Mouse (Mus musculus): Measurements from ENCODE around the gene Ccdc8.

The Ccdc8 gene

DNA sequence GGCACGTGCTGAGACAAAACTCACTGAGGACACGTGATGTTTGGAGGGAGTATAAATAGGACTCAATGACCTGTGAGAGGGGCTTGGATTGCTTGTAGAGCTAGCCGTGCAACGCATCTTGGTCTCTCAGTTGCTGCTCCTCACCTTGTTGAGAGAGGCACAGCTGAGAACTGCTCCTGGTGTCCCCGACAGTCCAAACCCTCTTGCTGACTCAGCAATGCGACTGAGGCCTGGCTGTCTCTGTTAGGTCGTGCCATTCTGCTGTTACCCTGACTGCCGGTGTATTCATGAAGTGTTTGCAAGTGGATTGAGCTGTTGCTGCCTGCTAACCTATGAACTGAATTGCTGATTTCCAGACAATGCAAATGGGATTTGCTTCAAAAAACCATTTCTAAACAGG, 16.2 kb upstream of the Ccdc8 start:
- DNase-seq (ENCODE audit: low spot score) = no peak

DNA sequence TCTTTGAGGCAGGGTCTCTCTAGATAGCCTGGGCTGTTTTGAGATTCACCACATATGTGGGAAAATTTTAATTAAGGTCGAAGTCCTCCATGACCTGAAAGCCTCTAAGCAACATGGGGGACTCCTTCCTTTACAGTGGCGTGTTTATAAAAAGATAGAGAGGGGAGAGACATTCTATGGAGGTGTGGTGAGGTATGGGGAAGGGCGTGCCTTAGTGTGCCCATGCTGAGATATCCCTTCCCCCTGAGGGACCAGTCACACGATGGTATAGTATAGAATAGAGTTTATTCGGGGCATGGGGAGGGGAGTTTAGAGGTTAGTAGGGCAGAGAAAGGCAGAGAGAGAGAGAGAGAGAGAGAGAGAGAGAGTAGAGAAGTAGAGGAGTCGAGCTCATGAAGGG, 14.3 kb upstream of the Ccdc8 start:
- DNase-seq (ENCODE audit: low spot score) = no peak

GRCm38 (mm10) chr7:16978593-16978992, 13.9 kb upstream of the Ccdc8 start:
- no peak for DNase-seq (ENCODE audit: low spot score)

- DNase-seq (ENCODE audit: low spot score) = no peak
Observed at GRCm38 (mm10) chr7:16980348-16980747, 12.2 kb upstream of the Ccdc8 start.

DNA sequence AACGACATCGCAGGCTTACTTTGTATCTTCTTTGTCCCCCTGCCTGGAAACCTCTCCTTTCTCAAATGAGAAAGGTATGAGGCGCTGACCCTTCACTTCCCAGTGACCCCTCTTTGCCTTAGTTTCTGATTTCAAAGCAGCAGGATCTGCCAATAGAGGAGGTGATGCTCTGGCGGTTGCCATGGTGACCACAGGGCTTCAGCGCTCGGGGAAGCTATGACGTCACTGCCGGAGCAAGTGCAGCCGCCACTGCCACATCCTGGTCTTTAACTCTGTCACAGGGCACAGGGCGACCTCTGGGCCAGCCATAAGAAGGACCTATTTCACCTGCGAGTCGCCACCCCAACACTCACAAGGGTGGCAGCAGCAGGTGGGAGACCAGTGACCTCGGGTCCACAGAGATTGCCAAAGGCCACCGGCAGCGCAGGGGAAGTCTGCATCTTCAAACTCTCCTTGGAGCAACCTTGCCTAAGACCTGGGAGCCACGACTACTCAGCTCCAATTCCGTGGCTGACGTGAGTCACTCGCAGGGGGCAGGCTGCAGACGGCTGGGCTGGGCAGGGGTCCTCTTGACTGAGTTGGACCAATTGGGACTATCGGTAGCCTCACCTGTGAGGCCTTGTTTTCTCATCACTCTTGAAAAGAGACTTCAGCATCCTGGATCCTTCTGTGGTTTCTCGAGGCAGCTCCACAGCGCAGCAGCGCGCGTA, 9.5 kb upstream of the Ccdc8 start, which contains the start of gene Gm42372:
Gene Gm42372, plus strand, starts transcription at position 228 of the 710 bp plus-strand sequence.
- no peak for DNase-seq (ENCODE audit: low spot score)

DNA sequence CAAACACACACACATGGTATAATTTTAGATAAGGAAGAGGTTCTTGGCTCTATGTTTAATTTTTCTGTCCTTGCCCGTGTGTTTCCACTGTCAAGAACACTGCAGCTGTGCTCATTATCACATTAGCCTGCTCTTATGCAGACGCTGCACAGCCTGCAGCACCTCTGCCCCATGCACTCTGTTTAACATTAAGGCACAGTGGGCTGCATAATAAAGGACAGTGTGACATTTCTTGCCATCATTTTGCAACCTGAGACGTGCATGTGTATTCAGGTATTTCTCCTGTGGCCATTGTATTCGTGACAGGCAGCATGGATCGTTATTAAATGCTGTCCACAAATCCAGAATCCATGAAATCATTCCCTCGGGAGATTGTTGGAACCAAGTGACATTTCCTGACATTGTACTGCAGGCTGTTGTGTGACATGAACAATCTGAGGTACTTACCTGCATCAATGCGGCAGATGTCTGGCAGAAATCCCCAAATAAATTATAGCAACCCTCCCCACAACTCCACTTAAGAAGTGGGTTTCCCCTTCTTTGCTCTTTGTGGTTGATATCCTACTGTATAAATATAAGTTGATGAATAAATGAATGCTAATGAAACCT, 4.9 kb upstream of the Ccdc8 start:
- no peak for DNase-seq (ENCODE audit: low spot score)

GRCm38 (mm10) chr7:16988405-16988804, 4.1 kb upstream of the Ccdc8 start:
- peak; percentile 67 for DNase-seq (ENCODE audit: low spot score)

GRCm38 (mm10) chr7:16990006-16990744, 2.3 kb upstream of the Ccdc8 start:
- no peak for DNase-seq (ENCODE audit: low spot score)

DNA sequence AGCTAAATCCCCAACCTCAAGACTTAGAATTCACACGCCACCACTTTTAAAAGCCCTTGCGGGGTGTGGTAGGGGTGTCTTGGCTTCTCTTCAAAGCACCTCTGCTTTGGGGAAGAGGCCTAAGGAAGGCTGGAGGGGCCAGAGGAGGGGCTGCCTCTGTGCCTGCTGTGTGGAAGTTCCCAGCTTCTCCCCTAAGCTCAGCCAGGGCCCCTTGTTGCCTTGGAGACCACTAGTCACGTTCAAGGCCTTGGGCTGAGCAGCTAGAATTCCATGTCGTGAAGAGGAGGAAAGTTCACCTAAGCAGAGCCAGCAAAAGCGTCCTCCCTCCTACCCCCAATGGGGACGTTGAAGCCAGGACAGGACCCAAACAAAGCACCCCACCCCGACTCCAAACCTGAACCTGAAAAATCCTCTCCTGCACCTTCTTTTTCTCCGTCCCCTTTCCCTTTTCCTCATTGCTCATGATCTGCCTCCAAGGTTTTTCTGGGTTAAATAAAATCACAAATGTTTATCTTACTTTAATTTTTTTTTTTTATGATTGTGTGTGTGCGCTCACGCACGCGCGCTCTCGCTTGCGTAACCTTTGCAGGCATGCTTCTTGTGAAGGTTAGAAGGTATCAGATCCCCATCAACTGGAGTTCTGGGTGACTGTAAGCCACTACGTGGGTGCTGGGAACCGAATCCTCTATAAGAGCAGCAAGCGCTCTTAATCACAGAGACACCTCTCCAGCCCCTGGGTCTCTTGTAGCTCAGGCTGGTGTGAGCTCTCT, 642 bp upstream of the Ccdc8 start:
- peak; percentile 49 for DNase-seq (ENCODE audit: low spot score)

GRCm38 (mm10) chr7:16993651-16994399, 1.3 kb downstream of the Ccdc8 start:
- DNase-seq (ENCODE audit: low spot score) = peak; percentile 85

DNA sequence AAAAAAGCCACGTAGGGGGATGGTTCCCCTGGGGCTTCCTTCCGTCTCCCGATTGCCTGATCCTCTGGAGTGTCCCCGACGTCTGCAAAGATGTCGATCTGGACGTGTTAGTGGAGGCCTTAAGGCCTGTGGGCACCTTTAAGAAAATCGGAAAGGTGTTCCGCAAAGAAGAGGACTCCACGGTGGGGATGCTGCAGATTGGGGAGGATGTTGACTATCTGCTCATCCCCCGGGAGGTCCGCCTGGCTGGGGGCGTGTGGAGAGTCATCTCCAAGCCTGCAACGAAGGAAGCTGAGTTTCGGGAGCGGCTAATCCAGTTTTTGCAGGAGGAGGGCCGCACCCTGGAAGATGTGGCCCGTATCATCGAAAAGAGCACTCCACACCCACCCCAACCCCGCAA, 1.9 kb downstream of the Ccdc8 start:
- no peak for DNase-seq (ENCODE audit: low spot score)

DNA sequence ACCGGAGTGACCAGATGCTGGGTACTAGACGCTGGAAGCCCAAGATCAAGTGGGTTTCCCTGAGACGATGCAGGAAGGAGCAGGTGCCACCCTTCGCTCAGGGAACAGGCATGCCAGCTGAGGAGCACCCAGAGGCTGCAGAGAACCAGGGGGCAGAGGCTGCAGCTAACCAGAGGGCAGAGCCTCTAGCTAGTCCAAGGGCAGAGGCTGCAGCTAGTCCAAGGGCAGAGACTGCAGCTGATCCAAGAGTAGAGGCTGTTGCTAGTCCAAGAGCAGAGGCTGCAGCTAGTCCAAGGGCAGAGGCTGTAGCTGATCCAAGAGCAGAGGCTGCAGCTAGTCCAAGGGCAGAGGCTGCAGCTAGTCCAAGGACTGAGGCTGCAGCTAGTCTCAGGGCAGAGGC, 2.8 kb downstream of the Ccdc8 start:
- no peak for DNase-seq (ENCODE audit: low spot score)

GRCm38 (mm10) chr7:16999233-16999632, 6.7 kb downstream of the Ccdc8 start:
- no peak for DNase-seq (ENCODE audit: low spot score)

DNA sequence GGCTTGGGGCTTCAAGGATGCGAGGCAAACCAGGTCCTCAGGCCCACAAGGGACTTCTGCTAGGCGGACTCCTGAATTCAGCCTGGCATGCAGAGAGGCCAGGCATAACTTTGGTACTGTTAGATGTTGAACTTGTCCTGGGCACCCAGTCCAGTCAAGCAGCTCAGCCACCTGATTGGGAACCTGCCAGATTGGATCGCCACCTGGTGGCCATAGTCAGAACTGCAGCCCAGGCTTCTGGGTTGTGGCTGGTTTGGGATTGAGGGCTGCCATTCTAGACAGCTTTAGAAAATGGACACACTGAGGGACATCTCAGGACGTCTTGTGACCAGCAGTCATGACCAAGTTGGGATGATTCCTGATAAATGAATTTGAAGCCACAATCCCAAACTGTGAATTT, 7.1 kb downstream of the Ccdc8 start:
- peak; percentile 72 for DNase-seq (ENCODE audit: low spot score)

DNA sequence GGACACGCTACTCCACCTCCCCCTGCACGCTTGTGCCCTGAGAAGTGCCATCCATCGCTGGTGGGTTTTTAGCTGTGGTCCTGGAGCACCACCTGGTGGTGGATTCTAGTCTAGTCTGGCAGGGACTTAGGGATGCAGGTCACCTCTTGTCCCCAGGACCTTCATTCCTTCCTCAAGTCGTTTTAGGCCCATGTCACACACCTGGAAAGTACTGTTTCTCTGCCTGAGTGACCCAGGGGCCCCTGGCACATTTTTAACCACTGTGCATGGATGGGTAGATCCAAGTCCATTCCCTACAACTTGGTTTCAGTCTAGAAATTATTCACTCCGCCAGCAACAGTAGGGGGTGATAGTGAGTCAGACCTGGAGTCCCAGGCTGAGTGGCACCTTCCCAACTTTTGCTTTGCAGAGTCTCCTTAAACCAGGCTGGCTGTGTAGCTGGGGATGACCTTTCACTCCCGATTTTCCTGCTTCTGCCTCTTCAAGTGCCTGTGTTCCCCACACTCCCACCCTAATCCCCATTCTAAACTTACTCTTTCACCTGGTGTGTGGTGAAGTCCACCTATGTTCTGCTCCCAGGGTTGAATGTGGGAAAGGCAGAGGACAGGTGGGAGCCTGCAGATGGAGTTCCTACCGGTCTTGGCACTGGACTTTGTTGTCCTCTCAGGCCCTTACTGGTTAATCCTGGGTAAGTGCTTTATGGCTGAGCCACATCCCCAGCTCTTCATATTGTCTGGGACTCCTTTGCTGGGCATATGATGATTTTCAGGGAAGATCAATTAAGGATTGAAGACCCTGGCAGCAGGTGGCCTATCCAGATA, 10.1 kb downstream of the Ccdc8 start:
- DNase-seq (ENCODE audit: low spot score) = no peak

DNA sequence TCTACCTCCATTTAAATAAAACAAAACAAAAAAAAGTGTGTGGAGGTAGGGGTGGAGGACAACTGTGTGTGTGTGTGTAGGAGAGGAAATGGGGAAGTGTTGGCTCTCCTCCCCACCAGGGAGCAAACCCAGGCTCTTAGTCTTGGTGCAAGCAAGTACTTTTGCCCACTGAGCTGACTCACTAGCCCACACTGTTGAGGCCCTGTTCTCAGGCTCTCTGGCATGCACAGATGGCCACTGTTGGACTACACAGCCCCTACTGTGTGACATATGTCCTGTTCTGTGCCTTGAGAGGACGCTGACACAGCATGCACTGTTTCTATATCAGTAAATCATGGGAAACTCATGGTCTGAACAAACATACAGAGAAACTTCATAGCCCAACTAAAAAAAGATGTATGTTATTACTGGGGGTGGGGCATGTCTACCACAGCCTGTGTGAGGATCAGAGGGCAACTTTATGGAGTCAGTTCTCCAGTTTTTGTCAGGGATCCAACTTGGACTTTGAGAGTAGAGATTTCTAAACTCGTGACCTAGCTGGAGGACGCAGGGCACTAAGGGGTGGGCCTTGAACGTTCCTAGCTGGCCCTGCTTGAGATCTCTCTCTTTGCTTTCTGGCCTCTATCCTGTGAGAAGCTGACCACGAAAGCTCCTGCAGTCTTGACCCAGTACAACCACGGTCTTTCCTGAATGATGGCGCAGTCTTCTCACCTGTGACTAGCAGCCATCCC, 10.9 kb downstream of the Ccdc8 start:
- DNase-seq (ENCODE audit: low spot score) = no peak

- DNase-seq (ENCODE audit: low spot score) = no peak
Observed at GRCm38 (mm10) chr7:17004716-17005115, 12.2 kb downstream of the Ccdc8 start.

- DNase-seq (ENCODE audit: low spot score) = no peak
Observed at GRCm38 (mm10) chr7:17007300-17007699, 14.8 kb downstream of the Ccdc8 start.

- DNase-seq (ENCODE audit: low spot score) = no peak
Observed at GRCm38 (mm10) chr7:17009326-17010009, 17.0 kb downstream of the Ccdc8 start.

- no peak for DNase-seq (ENCODE audit: low spot score)
Observed at GRCm38 (mm10) chr7:17010010-17010347, 17.5 kb downstream of the Ccdc8 start.
